Comparison of ENCODE assay signal across 29 mouse cellular contexts in the genomic region with DNA sequence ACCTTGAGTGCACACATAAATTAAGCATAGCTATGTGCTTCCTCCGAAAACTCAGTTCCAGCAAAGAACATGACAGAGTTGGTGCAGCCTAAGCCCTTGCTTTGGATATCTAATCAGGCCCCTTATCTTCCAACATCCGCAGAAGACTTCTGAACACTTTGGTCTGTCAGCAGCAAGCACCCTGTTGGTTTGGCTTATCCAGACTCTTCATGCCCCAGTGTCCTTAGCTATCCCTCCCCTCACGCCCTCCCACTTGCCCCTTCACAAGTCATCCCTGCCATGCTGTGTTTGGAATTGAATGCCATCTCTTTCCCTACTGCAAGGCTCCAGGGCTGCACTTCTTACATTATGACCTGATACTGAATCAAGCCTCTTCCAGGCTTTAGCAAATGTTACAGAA. TPM values are rescaled to one million over a fixed set of nuclear protein-coding genes. Genes with fewer than 3 reads are reported as not detected.
"Had no signal": no experiment of that assay in that cellular context is flagged by ENCODE, and none has a peak within 500 bp of the region (broad histone marks: within the 10 kb centered on the region; RNA-seq: fewer than 3 reads in every experiment).

No protein-coding gene starts in this region.

- H3K4me2 ChIP-seq: heart, embryonic 13.5 days; heart, embryonic 15.5 days; hindbrain, embryonic 13.5 days; hindbrain, embryonic 15.5 days; intestine, embryonic 15.5 days; kidney, embryonic 15.5 days; limb, embryonic 13.5 days; limb, embryonic 15.5 days; liver, embryonic 12.5 days had no signal

- H3K4me1 ChIP-seq: hindbrain, embryonic 13.5 days; hindbrain, embryonic 15.5 days; intestine, embryonic 15.5 days; kidney, embryonic 15.5 days; limb, embryonic 15.5 days had no signal

- H3K36me3 ChIP-seq: heart, embryonic 13.5 days; heart, embryonic 15.5 days; hindbrain, embryonic 13.5 days; hindbrain, embryonic 15.5 days; intestine, embryonic 15.5 days; kidney, embryonic 15.5 days; limb, embryonic 13.5 days; limb, embryonic 15.5 days; liver, embryonic 12.5 days had no signal

- DNase-seq: forebrain, postnatal 0 days; gastrocnemius, postnatal 14 days; gastrocnemius, postnatal 36 days; heart, adult 2 months; heart, postnatal 14 days; kidney, adult 11 months; kidney, adult 2 months; kidney, adult 9 months; kidney, postnatal 14 days; kidney, postnatal 36 days; layer of hippocampus, adult 9-11 months; layer of hippocampus, postnatal 36 days; left cerebral cortex, postnatal 4 days had no signal

- H3K4me3 ChIP-seq: heart, adult 2 months; heart, embryonic 13.5 days; heart, embryonic 15.5 days; hindbrain, embryonic 13.5 days; hindbrain, embryonic 15.5 days; intestine, embryonic 15.5 days; kidney, embryonic 15.5 days; limb, embryonic 13.5 days; limb, embryonic 15.5 days; liver, embryonic 12.5 days had no signal

- H3K9ac ChIP-seq: forebrain, postnatal 0 days; heart, embryonic 13.5 days; heart, embryonic 15.5 days; hindbrain, embryonic 13.5 days; hindbrain, embryonic 15.5 days; intestine, embryonic 15.5 days; kidney, embryonic 15.5 days; limb, embryonic 13.5 days; limb, embryonic 15.5 days; liver, embryonic 12.5 days; liver, embryonic 14.5 days had no signal

- H3K9me3 ChIP-seq: heart, embryonic 13.5 days; heart, embryonic 15.5 days; hindbrain, embryonic 13.5 days; hindbrain, embryonic 15.5 days; intestine, embryonic 15.5 days; kidney, embryonic 15.5 days; limb, embryonic 13.5 days; limb, embryonic 15.5 days; liver, embryonic 12.5 days had no signal

- ATAC-seq: forebrain, postnatal 0 days; hindbrain, postnatal 0 days; liver, embryonic 12.5 days had no signal

- H3K27ac ChIP-seq: heart, adult 2 months; heart, embryonic 13.5 days; heart, embryonic 15.5 days; hindbrain, embryonic 13.5 days; hindbrain, embryonic 15.5 days; hindbrain, postnatal 0 days; intestine, embryonic 15.5 days; kidney, embryonic 15.5 days; kidney, postnatal 0 days; limb, embryonic 13.5 days; limb, embryonic 15.5 days; liver, embryonic 12.5 days; liver, embryonic 14.5 days had no signal

- H3K27me3 ChIP-seq: heart, embryonic 13.5 days; heart, embryonic 15.5 days; hindbrain, embryonic 13.5 days; hindbrain, embryonic 15.5 days; intestine, embryonic 15.5 days; kidney, embryonic 15.5 days; limb, embryonic 13.5 days; limb, embryonic 15.5 days; liver, embryonic 12.5 days had no signal

RNA-seq across cellular contexts. Expression of gene Myoz2, which starts 40.9 kb away (rescaled TPM):
- total RNA-seq: hematopoietic stem cell, adult 5-6 weeks; hindbrain, postnatal 0 days; layer of hippocampus, postnatal 14 days; left cerebral cortex, postnatal 4 days had no signal
- polyA plus RNA-seq: forebrain, postnatal 0 days; hindbrain, postnatal 0 days; kidney, postnatal 0 days; large intestine, adult 2 months; liver, adult 2 months; liver, embryonic 14.5 days had no signal
